Mouse (Mus musculus) Muller cell, postnatal 12 days (primary cell): ENCODE measurements around the gene Plekha6.

Experiments
- DNase-seq: peaks from one replicate; pipeline ENCODE4 v3.0.0-alpha.2; 2015; ENCODE audit errors: inconsistent ontology term

The Plekha6 gene

GRCm38 (mm10) chr1:133274163-133274562, 110.2 kb downstream of the Plekha6 start:
- no peak for DNase-seq

- peak; percentile 52 for DNase-seq
These were observed 113.0 kb downstream of the Plekha6 start for GRCm38 (mm10) chr1:133276983-133277382.

DNA sequence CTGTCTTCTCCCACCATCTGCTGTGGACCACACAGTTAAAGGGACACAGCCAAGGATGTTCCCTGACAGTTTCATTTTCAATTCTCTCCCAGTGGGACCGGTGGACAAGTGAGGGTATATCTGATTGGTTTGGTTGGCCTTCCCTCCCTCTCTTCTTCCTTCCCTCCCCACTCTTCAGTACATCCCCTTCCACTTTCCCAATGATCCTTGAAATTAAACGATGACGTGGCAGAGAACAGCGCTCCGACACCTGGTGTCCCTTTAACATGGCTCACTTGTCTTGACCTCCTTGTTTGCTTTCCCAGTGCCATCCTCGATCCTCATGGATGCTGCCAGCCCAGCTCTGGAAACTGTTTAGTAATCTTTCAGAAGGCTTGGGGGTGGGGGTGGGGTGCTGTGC, 114.5 kb downstream of the Plekha6 start:
- no peak for DNase-seq

GRCm38 (mm10) chr1:133278946-133279631, 115.1 kb downstream of the Plekha6 start:
- no peak for DNase-seq

GRCm38 (mm10) chr1:133279632-133280093, 115.7 kb downstream of the Plekha6 start:
- DNase-seq: no peak

DNA sequence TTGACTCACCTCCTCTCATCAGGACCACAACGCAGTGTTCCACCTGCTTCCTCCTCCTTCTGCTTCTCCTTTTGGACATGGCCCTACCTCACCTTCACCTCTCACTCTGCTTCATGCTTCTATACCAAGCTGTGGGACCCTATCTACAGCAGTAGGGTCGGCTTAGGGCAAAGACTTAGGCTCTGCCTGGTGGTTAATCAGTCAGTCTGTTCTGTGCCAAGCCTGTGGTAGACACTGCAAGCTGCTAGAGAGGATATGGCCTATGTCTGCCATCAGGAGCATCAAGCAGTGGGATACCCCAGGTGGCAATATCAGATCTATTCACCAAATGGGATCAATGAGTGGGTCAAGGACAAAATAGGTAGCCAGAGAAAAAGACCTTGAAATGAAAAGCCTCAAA, 116.5 kb downstream of the Plekha6 start:
- DNase-seq: no peak

- no peak for DNase-seq
These were observed 121.9 kb downstream of the Plekha6 start for GRCm38 (mm10) chr1:133285907-133286306.

DNA sequence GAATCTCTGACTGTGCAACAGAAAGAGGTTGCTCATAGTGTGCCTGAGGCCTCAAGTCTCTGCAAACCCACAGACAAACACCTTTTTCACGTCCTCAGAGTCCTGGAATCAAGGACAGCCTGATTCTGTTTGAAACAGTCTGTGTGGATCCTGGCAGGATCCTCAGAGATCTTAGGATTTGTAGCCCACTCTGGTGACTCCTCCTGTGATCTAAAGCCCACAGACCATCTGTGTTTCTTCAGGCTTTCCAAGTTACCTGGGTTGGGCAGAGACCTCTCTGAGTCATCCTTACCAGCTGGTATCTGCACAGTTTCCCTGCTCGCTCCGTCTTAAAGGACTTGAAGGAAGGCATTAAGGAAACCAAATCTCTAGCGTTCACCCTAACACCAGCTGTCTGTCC, 123.0 kb downstream of the Plekha6 start:
- no peak for DNase-seq

- no peak for DNase-seq
These were observed 123.9 kb downstream of the Plekha6 start for GRCm38 (mm10) chr1:133287880-133288279.

DNA sequence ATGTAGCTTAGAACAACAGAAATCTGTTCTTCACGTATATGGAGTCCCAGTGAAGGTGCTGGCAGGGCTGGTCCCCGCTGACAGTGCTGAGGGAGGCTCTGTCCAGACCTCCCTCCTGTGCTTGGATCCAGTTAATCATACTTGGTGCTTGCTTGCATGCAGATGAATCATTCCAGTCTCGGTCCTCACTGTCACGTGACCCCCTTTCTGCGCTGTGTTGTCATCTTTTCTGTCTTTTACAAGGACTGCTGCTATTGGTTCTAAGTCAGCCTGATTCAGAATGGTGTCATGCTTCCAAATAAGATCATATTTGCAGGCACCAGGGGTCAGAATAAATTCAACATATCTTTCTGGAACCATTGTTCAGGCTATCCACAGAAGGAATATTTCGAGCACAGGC, 127.9 kb downstream of the Plekha6 start:
- no peak for DNase-seq

DNA sequence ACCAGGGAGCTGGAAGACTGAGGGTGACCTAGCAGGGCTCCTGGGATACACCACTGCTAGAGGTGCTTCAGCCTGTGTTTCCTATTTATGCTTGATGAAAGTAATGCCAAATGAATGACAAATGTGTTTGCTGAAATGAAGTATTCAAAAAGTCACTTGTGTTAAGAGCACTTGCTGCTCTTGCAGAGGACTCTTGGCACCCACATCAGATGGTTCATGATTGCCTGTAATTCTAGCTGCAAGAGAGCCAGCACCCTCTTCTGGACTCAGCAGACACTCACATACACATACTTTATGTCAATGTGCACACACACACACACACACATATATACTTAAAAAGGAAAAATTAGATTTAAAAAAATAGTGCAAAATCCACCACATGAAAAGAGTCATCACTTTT, 128.6 kb downstream of the Plekha6 start:
- no peak for DNase-seq

DNA sequence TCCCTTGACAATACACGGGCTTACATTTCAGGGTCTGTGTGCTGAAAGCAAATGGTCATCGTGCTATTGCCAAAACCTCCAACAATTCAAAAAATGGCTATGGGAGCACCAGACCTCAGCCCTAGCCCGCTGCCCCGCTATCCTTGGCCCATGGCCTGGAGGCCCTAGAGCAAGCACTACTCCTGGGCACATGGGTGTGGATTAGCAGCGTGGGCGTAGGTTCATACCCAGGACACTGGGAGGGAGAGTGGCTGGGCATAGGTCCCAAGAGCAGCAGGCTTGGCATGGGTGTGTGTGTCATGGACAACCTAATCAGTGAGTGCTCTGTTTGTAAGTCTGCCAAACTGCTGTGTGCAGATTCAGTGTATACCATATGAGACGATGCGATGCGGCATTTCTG, 132.4 kb downstream of the Plekha6 start:
- peak; percentile 96 for DNase-seq

- DNase-seq: no peak
These were observed 134.8 kb downstream of the Plekha6 start for GRCm38 (mm10) chr1:133298816-133299215.

- DNase-seq: peak; percentile 91
These were observed 138.5 kb downstream of the Plekha6 start for GRCm38 (mm10) chr1:133302540-133302939.

- peak; percentile 79 for DNase-seq
These were observed 142.8 kb downstream of the Plekha6 start for GRCm38 (mm10) chr1:133306842-133307241.

DNA sequence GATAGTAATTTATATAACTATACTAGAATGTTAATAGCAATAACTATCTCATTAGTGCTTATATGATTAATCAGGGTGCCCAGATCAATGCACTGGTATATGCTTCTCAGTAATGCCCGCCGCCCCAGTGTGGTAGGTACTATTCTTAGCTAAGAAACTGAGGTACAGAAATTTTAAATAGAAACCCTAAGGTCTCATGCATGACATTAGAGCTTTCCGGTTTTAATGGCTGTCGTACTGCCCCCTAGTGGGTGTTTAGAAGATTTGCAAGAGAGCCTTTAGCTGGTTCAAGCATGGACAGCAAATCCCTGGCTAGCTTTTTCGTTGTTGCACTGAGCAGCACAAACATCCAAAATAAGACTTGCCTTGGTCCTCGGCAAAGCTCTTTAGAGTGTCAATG, 143.3 kb downstream of the Plekha6 start:
- DNase-seq: peak; percentile 58

DNA sequence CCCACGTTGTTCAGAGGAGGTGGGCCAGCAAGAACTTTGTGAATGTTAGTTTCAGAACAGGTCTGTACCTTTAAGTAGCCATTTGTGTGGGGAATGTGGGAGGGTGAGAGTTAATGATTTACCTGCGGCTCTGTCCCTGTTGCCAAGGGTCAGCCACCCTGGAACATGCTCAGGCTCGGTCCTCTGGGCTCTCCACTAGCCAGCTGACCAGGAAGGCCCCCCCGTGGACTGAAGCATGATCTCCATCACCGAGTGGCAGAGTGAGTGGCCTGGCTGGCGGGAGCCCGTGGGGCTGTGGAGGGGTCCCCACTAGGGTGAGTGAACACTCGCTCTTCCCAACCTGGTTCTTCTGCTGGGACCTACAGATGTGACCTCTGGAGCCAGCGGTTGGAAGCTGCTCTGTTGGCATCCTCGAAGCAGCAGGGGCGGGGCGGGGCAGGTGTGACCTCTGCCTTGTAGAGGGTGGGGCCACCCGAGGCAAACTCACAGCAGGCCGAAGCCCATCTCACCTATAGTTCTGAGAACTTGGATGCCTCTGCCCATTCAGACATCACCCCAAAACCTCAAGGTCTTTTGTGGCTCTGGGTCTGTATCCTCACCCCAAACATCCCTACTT, 145.8 kb downstream of the Plekha6 start, which contains the start of gene Golt1a:
TSS of gene Golt1a (plus strand) at position 149 of the 616 bp plus-strand sequence.
- DNase-seq: no peak

DNA sequence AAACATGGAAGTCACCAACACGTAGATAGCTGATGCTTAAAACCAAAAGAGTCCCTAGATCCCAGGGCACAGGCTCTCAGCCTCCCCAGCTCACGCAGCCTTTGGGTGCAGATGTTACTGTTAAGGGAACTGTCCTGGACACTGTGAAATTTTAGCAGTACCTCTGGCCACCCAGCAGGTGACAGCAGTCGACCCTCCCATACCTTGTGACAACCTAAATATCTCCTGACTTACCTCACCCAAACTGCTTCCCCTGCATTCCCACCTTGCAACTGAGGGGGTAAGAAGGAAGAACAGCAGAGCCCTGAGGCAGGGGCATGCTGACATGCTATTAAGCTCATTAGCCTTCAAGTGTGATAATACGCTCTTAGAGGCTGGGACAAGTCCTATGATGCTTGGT, 147.2 kb downstream of the Plekha6 start:
- no peak for DNase-seq

DNA sequence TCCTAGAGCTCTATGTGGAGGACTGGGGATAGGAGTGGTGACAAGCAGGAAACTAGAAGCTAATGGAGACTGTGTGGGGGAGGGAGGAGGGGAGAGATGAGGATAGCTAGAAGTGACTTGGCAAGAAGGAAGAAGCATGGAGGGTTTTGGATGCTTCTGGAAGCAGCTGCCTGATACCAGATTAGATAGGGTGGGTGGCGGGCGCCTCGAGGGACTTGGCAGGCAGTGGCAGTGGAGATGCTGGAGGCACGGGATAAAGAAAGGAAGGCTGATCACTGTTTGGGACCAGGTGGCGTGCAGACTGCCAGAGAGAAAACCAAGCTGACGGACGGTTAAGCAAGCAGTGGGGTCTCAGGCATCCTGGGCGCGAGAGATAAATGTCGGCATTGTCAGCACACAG, 147.9 kb downstream of the Plekha6 start:
- no peak for DNase-seq

DNA sequence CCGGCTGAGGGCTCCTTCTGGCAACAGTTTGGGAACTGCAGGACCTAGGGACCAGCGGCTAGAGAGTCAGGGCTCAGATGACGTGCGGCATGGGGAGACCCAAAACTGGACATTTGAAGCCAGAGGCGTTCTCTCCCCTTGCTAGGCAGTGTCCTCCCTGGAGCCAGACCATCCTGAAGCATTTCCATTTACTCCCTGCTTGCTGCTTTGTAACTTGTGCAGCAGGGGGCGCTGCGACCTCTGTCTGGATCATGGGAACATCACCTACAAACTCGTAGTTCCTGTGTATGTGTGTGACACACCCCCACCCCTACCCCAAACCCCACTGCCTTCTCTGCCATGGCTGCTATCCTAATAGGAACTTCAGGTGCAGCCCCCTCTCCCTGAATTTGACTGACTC, 150.4 kb downstream of the Plekha6 start:
- no peak for DNase-seq

DNA sequence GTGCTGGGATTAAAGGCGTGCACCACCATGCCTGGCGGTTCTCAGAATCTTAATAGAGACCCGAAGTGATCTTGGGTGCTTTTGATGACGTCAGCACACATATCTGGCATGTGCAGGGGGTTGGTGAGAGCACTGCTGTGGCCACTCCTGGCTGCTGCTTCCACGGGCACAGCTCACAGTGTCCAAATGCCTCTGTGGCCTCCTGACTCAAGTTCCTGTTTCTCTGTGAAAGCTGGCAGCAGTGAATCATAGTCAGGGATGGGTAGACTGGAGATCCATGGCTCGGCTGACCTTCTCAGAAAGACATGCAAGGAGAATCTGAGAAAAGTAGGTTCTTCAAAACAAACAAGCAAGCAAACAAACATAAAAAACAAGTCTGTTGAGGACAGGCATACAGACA, 151.8 kb downstream of the Plekha6 start:
- DNase-seq: no peak

DNA sequence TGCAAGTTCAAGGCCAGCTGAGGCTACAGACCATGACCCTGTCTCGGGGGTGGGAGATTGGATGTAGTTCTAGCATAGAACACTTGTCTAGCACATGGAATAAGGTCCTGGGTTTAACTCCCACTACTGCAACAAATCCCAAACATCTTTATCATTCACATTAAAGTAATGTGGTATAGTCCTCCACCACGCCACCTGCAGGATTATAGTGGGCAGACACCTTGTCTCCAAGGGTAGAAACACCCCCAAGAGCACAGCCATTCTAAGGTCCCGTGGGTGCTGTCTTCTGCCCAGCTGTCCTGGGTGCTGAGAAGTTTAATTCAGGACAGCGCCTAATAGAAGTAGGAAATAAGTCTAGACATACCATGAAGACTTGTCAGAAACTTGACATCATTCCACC, 152.6 kb downstream of the Plekha6 start:
- DNase-seq: no peak

GRCm38 (mm10) chr1:133317149-133317548, 153.1 kb downstream of the Plekha6 start:
- DNase-seq: no peak
